Mouse (Mus musculus): ENCODE data around the gene H2al1g.
"Not testable (repeated sequence)": the region's sequence is repeated elsewhere in the genome, so short reads cannot be mapped to it uniquely, and the experiment has no call there.

The H2al1g gene

DNA sequence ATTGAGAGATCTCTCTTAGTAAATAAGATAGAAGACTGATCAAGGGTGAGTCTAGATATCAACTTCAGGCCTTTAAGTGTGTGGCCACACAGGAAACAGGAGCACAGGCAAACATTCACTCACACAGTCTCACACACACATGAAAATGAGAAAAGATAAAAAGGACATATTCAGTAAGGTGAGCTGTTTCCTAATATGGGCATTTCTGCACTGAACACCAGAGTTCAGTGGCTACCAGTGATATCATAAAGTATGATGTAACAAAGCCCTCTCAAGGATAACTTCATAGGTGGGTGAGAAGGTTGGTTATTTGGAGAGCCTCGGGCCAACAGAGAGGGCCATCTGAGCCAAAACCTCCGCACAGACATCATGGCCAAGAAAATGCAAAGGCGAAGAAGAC, at the start of gene H2al1g:
TSS of gene H2al1g (plus strand) at position 301 of the 400 bp plus-strand sequence.
- DNase-seq (ENCODE audit: low spot score): not testable (repeated sequence)

DNA sequence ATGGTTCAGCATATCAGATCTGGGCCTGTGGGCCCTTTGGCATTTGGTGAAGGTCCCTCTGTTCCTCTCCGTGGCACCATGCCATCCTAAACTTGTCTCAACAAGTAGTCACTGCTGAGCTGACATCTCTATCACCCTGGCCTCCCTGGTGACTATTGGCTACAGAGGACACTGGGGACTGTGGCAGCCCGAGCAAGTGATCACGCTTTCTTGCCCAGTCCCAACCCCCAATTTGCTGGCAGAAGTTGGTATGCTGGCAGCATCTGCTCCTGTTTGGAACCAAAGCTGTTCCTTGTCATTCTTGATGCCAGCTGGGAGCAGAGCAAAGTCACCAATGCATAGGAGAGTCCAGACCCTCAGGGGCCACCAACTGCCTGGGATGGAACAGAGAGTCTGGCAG, 49.0 kb upstream of the H2al1g start:
- DNase-seq (ENCODE audit: low spot score): no peak

DNA sequence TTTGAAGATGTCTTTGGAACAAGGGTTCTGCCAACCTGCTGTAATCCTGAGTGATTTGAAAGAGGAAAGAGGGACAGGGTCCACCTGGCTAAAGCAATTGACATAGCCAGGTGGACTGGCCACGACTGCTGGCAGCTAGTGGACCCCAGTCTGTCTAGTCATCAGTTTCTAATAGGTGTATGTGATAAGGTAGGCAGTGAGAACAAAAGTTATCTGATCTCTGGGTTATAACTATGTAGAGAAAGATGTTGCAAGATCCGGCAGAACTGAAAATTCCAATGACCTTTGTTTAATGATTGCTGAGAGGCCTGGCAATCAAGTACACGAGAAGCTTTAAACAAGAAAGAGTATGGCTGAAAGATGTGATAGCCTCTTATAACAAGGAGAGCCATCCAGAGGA, 44.9 kb upstream of the H2al1g start:
- DNase-seq (ENCODE audit: low spot score): no peak

DNA sequence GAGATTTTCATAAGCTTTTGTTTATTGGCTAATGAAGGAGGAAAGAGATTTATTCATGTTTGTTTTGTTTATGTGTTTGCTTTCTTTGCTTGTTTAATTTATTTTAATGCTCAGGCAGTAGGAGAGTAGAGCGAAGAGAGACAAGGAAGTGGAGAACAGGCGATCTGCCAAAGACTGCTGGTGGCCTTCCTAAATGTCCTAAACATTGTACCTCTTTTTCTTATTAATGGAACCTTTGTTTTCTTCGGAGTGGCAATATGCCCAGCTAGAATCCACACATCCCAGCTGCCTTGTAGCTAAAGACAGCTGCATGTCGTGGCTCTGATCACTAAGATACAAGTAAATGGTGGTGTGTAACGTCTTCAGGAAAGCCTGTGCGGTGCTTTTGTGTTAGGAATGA, 41.0 kb upstream of the H2al1g start:
- DNase-seq (ENCODE audit: low spot score): no peak

DNA sequence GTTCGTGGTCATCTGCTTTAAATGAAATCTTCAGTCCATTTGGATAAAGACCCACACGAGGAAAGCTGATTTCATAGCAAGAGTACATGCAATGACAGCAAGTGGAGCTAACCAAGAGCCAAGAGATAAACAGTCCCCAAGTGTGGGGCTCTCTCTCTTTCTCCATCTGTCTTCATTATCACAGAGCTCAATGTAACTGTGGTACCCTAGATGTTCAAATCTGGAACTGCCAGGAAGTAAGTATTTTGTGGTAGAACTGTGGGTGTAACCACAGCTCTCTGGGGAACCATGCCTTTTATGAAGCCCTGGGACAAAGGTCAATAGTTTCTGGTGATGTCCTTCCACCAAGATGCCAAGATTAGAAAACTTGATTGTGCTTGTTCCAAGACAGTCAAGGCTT, 37.3 kb upstream of the H2al1g start:
- DNase-seq (ENCODE audit: low spot score): no peak

DNA sequence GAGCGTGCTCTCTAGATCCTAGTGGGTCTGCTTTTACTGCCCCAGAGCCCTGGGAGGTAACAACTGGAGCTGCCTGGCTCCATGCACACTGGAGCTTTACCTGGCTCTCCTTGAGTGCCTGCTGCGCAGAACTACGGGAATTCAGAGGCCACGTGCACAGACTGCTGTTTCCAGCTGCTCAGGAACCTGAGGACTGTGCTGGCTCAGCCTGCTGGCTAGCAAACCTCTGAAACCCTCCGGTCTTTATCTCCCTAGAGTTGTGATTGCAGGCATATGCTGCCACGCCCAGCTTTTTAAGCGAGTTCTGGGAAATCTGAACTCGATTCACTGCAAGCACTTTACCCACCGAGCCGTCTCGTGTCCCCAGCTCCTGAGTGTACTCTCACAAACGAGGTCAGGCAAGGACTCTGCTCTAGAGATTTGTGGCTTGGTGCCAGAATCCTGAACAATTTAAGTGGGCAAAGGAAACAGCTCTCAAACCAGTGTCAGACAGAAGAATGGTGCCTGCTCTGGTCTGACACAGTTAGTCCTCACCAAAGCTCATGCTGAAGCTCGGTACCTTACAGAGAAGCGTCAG, 29.7 kb upstream of the H2al1g start:
- no peak for DNase-seq (ENCODE audit: low spot score)

DNA sequence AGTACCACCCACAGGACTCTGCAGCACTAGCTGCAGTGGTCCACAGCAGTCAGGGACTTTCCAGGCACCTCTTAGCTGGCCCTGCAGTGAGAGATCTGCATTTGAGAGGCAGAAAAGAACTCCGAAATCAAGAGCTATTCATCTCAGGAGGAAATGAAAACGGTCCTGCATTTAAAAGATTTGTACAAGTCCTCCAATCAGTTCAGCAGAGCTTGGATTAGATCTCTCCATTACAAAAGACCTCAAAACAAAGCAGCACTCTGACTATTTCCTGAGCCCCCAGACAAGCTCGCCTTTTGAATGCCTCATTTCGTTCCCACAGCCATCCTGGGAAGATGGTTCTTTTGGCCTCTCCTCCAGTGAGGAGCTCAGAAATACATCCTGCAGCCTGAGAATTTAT, 28.8 kb upstream of the H2al1g start:
- DNase-seq (ENCODE audit: low spot score): no peak

DNA sequence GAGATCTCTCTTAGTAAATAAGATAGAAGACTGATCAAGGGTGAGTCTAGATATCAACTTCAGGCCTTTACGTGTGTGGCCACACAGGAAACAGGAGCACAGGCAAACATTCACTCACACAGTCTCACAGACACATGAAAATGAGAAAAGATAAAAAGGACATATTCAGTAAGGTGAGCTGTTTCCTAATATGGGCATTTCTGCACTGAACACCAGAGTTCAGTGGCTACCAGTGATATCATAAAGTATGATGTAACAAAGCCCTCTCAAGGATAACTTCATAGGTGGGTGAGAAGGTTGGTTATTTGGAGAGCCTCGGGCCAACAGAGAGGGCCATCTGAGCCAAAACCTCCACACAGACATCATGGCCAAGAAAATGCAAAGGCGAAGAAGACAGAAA, 19.1 kb upstream of the H2al1g start, which contains the start of gene H2al1a:
TSS of gene H2al1a (plus strand) at position 301 of the 400 bp plus-strand sequence.
- not testable (repeated sequence) for DNase-seq (ENCODE audit: low spot score)

DNA sequence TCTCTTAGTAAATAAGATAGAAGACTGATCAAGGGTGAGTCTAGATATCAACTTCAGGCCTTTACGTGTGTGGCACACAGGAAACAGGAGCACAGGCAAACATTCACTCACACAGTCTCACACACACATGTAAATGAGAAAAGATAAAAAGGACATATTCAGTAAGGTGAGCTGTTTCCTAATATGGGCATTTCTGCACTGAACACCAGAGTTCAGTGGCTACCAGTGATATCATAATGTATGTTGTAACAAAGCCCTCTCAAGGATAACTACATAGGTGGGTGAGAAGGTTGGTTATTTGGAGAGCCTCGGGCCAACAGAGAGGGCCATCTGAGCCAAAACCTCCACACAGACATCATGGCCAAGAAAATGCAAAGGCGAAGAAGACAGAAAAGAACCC, 15.9 kb upstream of the H2al1g start, which contains the start of gene H2al1b:
TSS of gene H2al1b (plus strand) at position 301 of the 400 bp plus-strand sequence.
- not testable (repeated sequence) for DNase-seq (ENCODE audit: low spot score)

DNA sequence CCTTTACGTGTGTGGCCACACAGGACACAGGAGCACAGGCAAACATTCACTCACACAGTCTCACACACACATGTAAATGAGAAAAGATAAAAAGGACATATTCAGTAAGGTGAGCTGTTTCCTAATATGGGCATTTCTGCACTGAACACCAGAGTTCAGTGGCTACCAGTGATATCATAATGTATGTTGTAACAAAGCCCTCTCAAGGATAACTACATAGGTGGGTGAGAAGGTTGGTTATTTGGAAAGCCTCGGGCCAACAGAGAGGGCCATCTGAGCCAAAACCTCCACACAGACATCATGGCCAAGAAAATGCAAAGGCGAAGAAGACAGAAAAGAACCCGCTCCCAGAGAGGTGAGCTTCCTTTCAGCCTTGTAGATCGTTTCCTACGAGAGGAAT, 12.7 kb upstream of the H2al1g start, which contains the start of gene H2al1c:
TSS of gene H2al1c (plus strand) at position 301 of the 400 bp plus-strand sequence.
- DNase-seq (ENCODE audit: low spot score): not testable (repeated sequence)

DNA sequence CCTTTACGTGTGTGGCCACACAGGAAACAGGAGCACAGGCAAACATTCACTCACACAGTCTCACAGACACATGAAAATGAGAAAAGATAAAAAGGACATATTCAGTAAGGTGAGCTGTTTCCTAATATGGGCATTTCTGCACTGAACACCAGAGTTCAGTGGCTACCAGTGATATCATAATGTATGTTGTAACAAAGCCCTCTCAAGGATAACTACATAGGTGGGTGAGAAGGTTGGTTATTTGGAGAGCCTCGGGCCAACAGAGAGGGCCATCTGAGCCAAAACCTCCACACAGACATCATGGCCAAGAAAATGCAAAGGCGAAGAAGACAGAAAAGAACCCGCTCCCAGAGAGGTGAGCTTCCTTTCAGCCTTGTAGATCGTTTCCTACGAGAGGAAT, 9.5 kb upstream of the H2al1g start, which contains the start of gene H2al1d:
TSS of gene H2al1d (plus strand) at position 301 of the 400 bp plus-strand sequence.
- not testable (repeated sequence) for DNase-seq (ENCODE audit: low spot score)

DNA sequence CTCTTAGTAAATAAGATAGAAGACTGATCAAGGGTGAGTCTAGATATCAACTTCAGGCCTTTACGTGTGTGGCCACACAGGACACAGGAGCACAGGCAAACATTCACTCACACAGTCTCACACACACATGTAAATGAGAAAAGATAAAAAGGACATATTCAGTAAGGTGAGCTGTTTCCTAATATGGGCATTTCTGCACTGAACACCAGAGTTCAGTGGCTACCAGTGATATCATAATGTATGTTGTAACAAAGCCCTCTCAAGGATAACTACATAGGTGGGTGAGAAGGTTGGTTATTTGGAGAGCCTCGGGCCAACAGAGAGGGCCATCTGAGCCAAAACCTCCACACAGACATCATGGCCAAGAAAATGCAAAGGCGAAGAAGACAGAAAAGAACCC, 6.4 kb upstream of the H2al1g start, which contains the start of gene H2al1e:
TSS of gene H2al1e (plus strand) at position 301 of the 400 bp plus-strand sequence.
- not testable (repeated sequence) for DNase-seq (ENCODE audit: low spot score)

DNA sequence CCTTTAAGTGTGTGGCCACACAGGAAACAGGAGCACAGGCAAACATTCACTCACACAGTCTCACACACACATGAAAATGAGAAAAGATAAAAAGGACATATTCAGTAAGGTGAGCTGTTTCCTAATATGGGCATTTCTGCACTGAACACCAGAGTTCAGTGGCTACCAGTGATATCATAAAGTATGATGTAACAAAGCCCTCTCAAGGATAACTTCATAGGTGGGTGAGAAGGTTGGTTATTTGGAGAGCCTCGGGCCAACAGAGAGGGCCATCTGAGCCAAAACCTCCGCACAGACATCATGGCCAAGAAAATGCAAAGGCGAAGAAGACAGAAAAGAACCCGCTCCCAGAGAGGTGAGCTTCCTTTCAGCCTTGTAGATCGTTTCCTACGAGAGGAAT, 3.2 kb upstream of the H2al1g start, which contains the start of gene H2al1f:
TSS of gene H2al1f (plus strand) at position 301 of the 400 bp plus-strand sequence.
- DNase-seq (ENCODE audit: low spot score): not testable (repeated sequence)

DNA sequence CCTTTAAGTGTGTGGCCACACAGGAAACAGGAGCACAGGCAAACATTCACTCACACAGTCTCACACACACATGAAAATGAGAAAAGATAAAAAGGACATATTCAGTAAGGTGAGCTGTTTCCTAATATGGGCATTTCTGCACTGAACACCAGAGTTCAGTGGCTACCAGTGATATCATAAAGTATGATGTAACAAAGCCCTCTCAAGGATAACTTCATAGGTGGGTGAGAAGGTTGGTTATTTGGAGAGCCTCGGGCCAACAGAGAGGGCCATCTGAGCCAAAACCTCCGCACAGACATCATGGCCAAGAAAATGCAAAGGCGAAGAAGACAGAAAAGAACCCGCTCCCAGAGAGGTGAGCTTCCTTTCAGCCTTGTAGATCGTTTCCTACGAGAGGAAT, 3.1 kb downstream of the H2al1g start, which contains the start of gene H2al1h:
TSS of gene H2al1h (plus strand) at position 301 of the 400 bp plus-strand sequence.
- not testable (repeated sequence) for DNase-seq (ENCODE audit: low spot score)

DNA sequence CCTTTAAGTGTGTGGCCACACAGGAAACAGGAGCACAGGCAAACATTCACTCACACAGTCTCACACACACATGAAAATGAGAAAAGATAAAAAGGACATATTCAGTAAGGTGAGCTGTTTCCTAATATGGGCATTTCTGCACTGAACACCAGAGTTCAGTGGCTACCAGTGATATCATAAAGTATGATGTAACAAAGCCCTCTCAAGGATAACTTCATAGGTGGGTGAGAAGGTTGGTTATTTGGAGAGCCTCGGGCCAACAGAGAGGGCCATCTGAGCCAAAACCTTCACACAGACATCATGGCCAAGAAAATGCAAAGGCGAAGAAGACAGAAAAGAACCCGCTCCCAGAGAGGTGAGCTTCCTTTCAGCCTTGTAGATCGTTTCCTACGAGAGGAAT, 6.3 kb downstream of the H2al1g start, which contains the start of gene H2al1i:
TSS of gene H2al1i (plus strand) at position 301 of the 400 bp plus-strand sequence.
- DNase-seq (ENCODE audit: low spot score): not testable (repeated sequence)

DNA sequence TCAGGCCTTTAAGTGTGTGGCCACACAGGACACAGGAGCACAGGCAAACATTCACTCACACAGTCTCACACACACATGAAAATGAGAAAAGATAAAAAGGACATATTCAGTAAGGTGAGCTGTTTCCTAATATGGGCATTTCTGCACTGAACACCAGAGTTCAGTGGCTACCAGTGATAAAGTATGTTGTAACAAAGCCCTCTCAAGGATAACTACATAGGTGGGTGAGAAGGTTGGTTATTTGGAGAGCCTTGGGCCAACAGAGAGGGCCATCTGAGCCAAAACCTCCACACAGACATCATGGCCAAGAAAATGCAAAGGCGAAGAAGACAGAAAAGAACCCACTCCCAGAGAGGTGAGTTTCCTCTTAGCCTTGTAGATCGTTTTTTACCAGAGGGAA, 9.5 kb downstream of the H2al1g start, which contains the start of gene H2al1j:
TSS of gene H2al1j (plus strand) at position 301 of the 400 bp plus-strand sequence.
- not testable (repeated sequence) for DNase-seq (ENCODE audit: low spot score)

DNA sequence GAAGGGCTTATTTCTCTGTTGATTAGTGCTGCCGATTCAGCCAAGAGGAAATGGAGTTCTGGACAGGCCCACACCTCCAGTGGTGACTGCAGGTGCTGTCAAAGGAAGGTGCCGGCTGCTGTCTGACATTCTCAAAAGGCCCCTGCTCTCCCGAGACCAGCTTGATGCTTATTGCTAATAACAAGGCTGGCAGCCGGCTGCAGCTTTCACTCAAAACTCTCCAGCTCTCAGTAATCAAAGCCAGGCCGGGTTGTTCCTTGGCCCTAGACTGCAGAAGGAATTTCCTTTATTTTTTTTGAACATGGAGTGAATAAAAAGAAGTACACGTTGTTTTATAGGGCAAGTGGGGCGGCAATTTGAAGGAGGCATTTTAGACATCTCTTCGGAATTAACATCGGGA, 27.7 kb downstream of the H2al1g start:
- DNase-seq (ENCODE audit: low spot score): no peak

DNA sequence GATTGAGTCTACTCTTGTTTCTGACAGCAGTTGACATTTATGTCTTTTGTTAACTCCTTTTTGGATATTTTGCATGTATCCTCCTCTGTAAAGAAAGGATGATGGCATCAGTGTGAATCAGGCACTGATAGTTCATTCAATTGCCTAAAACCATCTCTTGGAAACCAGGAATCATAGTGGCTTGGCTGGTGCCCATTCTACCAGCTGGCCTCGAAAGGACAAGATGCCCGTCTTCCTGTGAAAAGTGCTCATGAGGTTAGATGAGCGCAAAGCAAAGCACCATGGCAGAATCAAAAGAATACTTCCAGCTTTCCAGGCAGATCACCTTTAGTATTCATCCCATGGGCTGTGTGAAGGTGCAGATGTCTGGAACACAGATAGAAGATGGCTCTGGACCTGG, 28.7 kb downstream of the H2al1g start:
- DNase-seq (ENCODE audit: low spot score): no peak

DNA sequence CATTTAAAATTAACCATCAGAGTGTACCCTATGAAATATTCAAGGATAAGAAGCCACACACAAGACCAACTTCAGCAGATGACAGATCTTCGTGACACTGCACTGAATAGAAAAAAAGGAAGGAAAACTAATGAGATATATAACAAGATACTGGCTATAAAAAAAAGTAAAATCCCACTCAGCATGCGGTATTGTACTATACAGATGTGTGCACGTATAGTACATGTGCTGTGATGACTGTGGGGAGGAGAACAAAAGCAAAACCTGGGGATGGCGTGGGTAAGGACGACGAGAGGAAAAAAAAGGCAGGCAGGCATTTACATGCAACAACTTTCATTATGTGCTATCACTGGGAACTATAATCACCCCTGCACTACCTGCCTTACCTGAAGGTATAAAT, 42.8 kb downstream of the H2al1g start:
- no peak for DNase-seq (ENCODE audit: low spot score)

DNA sequence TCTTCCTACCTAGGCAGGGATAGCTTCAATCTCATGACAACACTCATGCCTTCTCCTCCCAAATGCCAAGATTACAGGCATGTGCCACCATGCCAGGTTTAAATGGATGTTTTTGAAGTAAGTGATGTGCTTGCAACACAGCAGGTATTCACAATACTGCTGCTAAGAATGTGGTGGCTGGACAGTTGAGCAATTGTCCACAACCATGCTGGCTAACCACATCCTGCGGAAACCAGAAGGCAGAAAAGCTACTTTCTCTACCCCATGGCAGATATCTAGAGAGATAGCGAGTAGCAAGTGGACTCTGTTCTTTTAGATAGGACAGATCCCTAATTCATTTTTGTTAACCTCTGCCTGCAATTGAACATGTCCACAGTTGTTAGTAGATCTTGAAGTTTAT, 43.2 kb downstream of the H2al1g start:
- DNase-seq (ENCODE audit: low spot score): no peak

DNA sequence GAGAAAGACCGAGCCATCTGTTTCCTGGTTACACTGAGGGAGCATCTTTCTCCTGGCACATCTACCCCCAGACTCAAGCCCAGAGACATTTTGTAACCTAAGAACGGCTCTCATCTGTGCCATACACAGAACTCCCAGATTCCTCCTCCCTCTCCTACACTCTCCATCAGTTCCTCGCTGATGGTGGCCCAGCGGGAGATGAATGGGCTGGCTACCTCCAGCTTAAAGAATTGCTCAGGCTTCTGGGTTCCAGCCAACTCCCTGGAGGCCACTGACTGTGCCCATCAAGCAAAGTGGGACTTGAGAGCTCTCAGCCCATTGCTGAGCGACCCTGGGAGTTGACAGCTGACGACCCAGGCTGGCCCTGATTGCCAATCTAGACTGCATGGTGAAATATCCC, 45.8 kb downstream of the H2al1g start:
- no peak for DNase-seq (ENCODE audit: low spot score)

DNA sequence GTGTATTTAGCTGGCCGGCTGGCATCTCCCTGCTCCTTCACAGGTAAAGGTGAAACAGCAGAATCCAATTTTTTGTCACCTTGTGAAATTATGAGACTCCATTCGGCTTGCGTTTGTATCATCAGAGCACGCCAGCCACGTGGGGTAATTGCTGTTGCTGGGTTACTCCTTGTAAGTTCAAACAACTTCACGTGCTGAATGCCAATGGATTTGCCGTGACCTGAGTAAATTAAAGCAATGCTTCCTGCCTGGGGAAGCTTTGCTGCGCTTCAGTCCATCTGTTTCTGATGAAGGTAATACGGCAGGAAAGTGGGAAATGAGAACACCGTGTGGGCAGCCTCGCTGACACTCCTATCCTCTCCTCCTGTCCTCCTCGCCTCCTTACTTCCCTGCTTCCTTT, 47.1 kb downstream of the H2al1g start:
- no peak for DNase-seq (ENCODE audit: low spot score)

Measured in ovary, postnatal 36 days (tissue).